Mouse (Mus musculus): ENCODE measurements around the gene Amph.

Gene Amph

DNA sequence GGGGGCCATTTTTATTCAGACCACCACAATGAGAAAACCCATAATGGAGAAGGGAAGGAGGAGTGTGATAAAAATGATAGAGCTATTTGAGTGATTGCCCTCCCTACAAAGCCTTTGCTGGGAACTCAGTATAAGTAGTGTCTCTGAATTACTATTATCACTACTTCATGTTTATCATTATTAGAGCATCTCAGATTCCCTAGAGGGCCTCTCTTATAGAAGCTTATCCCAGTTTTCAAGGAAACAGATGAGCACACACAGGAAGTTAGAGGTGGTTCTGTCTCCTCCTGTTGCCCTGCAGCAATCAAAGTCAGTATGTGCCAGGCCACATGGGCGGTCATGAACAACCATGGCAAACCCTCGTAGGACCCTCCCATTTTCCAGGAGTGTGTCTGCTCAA, 190.5 kb downstream of the Amph start:
- DNase-seq (ENCODE audit: extremely low spot score, low spot score), result no peak

DNA sequence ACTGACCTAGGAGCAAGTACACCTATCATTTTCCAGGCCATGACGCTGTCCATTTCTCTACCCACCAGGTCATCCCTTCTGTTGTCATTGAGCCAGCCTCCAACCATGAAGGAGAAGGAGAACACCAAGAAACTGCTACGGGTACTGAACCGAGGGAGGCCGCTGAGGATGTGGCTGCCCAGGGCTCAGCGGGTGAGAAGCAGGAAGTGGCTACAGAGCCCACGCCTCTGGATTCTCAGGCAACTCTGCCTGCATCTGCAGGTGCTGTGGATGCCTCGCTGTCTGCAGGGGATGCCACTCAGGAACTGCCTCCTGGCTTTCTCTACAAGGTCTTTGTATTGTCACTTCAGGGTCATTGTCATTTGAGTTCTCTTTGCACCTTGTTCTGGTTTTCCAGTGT, 191.1 kb downstream of the Amph start:
- DNase-seq (ENCODE audit: extremely low spot score, low spot score), result no peak

DNA sequence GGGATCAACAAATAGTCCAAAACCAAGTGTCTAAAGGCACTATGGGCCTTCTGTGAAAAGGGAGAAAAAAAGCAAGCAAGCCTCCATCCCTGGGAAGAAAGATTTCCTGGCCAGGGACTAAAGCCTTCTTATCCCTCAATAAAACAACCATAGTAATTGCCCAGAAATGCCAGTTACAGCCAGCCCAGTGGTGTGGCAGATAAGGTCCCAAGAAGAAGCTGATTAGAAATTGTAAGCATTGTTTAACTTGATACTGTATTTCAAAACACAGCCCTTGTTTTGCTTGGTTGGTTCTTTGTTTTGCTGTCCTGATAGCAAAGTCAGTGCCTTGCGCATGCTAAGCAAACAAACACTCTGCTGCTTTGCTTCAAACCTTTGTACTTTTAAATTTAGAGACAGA, 191.8 kb downstream of the Amph start:
- no peak for DNase-seq (ENCODE audit: extremely low spot score, low spot score)

DNA sequence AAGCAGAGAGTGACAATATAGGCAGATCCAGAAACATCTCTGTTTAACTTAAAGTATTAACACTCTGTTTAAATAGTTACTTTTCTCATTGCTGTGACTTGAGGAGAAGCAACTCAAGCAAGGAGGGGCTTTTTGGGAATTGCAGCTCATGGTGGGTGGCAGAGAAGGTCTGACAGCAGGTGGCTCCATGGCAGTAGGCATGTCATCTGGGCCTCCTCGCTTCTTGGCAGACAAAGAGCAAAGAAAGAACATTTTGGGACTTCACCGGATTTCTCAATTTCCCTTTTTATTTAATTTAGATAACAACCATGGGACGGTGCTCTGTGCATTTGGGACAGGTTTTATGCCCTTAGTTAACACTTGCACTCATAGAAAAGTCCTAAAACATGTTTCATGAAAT, 195.8 kb downstream of the Amph start:
- no peak for DNase-seq (ENCODE audit: extremely low spot score, low spot score)

DNA sequence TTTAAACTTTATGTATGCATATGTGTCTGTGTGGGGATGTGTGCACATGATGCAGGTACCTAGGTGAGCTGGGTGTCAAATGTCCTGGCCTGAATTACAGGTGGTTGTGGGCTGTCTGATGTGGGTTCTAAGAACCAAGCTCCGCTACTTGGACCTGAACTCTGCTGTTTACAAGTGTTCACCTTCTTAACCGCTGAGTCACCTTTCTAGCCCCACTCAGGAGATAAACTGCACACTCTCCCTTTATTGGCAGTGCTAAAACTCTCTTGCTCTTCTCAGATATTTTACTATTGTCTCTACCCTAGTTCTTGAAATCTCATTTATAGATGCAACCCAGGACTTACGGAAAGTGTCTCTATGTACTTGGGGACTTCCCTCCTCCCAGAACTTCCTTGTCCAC, 199.5 kb downstream of the Amph start:
- DNase-seq (ENCODE audit: extremely low spot score, low spot score), result no peak

DNA sequence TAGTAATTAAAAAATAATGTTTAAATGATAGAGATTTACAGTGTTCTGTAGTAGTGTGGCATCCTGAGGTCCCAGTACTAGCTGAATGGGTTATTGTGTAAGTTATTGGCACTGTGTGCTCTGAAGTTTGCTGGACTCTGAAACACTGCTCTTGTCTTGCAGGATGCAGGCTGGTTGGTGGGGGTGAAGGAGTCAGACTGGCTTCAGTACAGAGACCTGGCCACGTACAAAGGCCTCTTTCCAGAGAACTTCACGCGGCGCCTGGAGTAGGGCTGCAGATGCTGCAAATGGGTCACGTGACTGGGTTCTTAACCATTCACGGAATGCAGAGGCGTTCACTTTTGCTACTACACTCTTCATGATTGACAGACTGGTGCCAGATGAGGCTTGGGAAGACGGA, 201.6 kb downstream of the Amph start:
- no peak for DNase-seq (ENCODE audit: extremely low spot score, low spot score)

DNA sequence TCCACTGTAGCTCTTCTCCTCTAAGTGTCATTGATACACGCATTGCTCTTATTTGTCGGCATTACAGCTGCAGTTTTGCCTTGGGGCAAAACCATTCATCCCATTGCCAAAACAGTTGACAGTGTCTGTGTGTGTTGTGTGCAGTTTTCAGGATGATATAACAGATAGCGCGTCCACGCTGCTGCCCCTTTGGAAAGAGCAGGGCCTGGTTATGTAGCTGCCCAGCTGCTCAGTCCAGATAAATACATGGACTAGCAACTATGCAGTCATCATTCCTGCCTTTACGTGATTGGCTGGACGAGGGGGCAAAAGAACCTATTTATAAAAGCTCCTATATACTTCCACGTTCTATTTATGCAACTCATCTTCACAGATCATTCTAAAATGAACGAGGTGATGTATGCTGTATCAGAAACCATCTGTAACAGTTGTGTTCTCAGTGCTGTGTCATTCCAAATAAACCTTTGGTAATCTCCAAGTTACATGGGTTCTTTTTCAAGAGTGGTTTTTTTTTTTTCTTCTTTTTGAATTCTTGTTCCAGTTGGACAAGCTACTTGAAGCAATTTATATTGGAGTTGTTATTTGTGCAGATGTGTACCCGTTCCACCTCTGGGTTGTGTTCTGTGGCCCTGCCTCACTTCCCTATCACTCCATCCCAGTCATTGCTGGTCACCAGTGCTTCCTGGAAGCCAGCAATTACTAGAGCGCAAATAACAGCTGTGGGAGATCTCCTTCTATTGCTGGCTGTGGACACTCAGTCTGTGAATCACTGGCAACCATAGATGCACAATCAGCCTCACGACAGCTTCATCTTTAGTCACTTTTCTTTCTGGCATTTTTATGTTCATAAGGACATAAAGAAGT, 202.7 kb downstream of the Amph start:
- DNase-seq (ENCODE audit: extremely low spot score, low spot score), result no peak

DNA sequence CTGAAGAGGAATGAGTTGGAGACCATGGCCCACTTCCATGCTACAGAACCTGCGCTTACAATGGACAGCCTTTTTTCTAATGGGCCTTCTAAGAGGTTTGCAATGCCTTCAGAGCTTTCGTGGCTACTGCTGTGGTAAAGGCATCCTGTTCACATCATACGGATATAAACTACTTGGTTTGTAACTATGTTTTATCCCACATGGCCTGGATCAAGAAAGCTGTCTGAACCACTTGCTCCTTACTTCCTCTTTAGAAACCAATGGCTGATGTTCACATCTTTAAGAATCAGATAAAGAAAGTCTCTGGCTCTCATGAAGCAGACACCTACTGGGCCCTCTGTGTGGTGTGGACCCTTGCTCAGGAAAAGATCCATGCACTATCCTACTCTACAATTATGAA, 204.1 kb downstream of the Amph start:
- no peak for DNase-seq (ENCODE audit: extremely low spot score, low spot score)

DNA sequence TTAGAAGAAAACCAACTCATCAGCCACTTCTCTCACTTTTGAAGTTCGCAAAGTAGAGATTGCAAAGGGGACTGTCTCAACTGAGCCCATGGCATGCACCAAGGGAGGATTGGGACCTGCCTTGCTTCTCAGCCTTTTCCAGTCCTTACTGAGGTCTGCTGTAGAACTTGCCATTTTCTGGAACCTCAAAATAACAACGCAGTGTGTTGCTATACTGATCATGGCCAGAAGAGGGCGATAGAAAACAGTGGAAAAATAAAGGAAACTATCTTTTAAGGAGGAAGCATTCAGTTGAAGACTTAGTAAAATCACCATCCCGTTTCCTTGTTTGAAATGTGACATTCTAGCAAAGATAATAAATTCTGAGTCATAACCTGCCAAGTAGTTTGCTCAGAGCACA, 210.5 kb downstream of the Amph start:
- peak; percentile 44 for DNase-seq (ENCODE audit: extremely low spot score, low spot score)

DNA sequence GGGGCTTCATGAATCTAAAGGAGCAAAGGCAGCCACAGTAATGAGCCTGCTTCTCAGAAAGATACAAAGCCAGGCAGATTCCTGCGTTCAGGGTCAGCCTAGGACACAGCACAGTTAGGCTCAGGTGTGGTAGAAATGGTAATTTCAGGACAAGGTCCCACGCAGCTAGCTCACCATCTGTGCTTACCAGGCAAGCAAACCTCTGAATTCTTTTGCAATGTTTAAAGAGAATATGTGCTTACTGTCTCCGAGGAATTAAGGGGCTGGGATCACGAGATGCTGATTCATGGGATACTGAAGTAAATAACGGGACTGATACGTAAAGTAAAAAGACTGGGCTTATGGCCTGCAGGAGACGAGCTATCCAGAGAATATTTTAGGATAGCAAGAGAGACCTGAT, 212.6 kb downstream of the Amph start:
- no peak for DNase-seq (ENCODE audit: extremely low spot score, low spot score)

DNA sequence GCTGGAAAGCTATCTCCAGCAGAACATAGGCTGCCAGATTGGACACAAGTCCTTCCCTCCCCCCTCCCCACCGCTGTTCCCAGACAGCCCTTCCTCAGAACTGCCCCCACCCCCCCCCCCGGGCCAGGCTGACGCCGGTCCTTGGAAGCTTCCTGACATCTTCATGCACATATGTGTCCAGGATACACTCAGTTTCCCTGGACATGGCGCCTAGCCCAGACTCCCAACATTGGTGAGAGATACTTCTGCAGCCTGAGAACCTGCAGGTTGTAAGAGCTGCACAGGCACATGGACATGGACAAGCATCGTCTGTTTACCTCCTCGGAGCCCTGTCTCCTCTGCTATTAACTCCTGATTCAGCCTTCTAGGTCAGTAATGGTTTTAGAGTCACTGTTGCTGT, 213.1 kb downstream of the Amph start:
- DNase-seq (ENCODE audit: extremely low spot score, low spot score), result no peak

DNA sequence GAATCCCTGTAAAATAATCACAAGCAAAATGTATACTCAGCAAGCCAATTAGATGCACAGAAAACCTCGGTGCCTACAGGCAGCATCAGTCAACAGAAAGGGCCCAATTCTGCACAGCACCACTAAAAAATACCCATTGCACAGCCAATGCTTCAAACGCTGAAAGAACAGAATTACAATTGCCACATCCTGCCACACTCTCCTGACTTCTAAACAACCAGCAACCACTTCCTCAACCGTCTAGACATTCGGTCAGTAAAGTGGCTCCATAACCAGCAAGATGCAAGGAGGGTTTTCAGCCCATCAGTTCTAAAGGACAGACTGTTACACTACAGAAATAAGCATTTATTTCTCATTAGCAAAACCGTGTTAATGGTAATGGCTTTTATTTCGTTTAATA, 214.1 kb downstream of the Amph start:
- DNase-seq (ENCODE audit: extremely low spot score, low spot score), result no peak

DNA sequence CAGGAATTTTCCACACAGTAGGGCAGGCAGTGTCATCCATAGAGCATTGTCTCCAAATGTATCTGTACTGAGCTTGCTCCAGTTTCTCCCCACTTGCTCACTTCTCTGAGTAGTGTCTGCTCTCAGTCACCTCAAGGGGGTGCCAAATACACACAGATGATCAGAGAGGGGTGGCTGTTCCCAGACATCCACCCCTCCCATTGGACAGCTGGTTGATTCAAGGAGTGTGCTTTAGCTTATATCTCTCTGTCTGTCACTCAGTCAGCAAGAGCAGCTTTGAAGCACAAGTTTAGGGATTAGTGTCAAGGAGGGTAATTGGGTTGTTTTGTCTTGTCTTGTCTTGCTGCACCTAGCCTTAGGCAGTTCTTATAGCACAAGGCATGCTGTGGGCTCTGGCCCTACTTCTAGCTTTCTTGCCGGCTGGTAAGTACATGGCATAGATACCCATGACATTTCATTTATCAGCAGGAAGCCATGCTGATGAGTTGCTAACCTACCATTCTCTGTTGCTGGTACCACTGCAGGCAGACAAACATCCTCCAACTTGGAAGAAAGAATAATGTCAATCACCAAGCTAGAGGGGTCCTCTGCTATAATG, 229.8 kb downstream of the Amph start:
- DNase-seq (ENCODE audit: extremely low spot score, low spot score), result peak; percentile 26

DNA sequence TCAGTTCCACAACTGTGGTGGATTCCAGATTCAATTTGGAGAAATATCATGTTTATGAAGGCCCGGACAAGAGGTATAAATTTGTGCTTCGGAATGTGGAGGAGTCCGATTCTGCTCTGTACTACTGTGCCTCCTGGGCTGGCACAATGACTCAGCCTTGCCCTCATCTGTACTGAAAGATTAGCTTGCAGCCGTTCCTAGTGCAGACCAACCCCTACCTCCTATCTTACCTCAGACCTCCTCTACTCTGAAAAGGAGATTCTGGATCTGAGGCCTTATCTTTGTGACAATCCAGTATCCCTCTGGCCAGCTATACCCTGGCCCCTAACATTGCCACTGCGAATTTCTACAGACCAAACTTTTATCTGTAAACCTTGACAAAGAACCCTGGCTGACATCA, 230.3 kb downstream of the Amph start:
- no peak for DNase-seq (ENCODE audit: extremely low spot score, low spot score)

DNA sequence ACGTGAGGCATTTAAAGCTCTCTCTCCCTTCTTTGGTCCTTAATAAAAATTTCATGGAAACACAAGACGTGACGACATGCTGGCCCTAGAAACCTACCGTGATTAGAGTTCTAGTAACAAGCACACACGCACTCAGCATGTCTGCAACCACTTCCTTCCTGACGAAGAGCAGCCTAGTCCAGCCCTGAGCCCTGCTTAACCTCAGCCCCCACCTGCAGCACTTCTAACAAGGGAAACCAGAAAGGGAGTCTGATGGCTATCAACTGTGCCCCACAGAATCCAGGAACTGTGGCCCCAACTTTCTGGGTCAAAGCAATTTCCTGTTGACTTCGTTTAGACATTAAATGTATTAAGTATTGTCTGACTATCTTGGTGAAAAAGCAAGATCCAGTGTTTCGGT, 234.3 kb downstream of the Amph start:
- DNase-seq (ENCODE audit: extremely low spot score, low spot score), result no peak

DNA sequence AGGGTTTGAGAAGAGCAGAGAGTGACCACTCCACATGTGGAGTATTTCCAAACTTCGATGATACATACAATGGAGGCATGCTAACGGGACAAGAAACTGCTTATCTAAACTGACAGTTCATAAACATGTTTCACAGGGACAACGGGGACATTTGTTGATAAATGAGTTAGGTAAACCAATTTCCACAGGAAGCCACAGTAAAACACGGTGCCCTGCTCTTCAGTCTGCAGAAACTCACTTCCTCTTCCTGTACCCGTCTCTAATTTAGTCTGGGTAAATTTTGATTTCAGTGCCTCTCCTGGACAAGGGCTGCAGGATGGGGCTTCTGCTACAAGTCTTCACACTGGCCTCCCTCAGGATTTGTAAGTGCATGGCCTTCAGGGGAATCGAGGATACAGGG, 242.0 kb downstream of the Amph start:
- DNase-seq (ENCODE audit: extremely low spot score, low spot score), result no peak

DNA sequence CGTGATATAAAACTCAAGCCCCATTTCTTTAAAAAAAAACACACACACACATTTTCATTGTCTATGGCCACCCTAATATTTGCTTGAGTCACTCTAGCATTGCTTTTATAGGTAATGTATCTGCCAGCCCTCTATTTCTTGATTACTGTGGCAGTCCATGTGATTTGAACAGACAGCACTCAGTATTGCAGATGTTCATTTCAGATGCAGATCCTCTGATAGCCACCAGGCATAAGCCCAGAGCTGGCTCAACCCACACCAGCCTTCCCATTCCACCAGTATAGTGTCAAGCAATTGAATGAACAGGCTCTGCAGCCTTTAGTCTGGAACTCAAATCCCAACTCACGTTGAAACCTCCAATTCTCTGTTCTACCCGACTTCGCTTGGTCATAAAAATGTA, 246.8 kb downstream of the Amph start:
- DNase-seq (ENCODE audit: extremely low spot score, low spot score), result no peak

DNA sequence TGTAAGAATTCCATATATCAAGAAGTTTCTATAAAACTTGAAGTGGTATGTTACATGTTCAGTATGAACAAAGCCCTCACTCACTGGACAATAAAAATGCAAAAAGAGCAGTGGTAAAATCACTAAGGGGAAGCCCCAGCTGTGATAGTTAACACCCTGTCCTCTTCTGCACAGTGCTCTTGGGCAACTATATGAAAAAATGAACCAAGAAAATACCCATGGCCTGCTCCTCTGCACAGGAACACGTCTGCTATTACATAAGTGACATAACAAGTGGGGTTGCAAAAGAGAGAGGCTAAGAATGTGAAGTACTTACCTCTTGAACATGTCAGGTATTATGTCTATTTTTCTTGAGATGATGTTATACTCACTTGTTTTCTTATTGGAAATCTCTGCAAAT, 247.5 kb downstream of the Amph start:
- no peak for DNase-seq (ENCODE audit: extremely low spot score, low spot score)
